In the genomic region with DNA sequence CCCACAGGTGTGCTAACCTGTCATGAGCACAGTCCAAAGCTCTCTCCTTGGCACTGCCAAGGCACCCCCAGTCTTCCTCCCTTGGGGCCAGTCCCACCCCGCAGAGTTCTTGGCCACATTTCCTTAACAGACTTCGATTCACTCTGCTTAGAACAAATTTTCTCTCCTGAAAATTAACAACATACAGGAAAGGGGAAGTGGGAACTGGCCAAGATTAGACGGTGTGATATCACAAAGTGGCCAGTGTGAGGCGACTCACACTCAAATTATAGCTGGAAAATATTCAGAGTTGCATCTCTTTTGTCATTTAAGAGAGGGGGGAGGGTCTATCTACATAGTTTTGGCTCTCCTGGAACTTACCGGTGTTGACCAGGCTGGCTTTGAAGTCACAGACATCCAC, we compare ENCODE assay signal across 26 mouse cellular contexts. TPM values are rescaled to one million over a fixed set of nuclear protein-coding genes. Genes with fewer than 3 reads are reported as not detected.
A peak's percentile ranks its signal among the peaks of the same experiment; 100 is the strongest.
DNase-seq lines count a peak whose midpoint lies in the region; ATAC-seq and TF ChIP-seq lines count a peak whose summit lies in the region.
"Had no signal": no experiment of that assay in that cellular context is flagged by ENCODE, and none has a peak within 500 bp of the region (broad histone marks: within the 10 kb centered on the region; RNA-seq: fewer than 3 reads in every experiment).

No protein-coding gene starts in this region.

- no peak overlapping the region for H3K27ac ChIP-seq in lung, postnatal 0 days (ENCODE audit: low read length)
- H3K27ac ChIP-seq in intestine, embryonic 15.5 days = no peak overlapping the region
- H3K27ac ChIP-seq in stomach, embryonic 15.5 days = no peak overlapping the region
- H3K27ac ChIP-seq in heart, embryonic 10.5 days = no peak overlapping the region
- H3K27ac ChIP-seq: embryonic facial prominence, embryonic 13.5 days; hindbrain, embryonic 15.5 days; limb, embryonic 12.5 days; liver, embryonic 13.5 days; midbrain, embryonic 12.5 days; neural tube, embryonic 13.5 days had no signal

- intact Hi-C loops in left cerebral cortex, postnatal 4 days (cut with DNase I) = no loop called here

- 41% methylated on average over 5 of the region's 5 CpGs for WGBS in lung, postnatal 0 days
- 65% methylated on average over 5 of the region's 5 CpGs for WGBS in intestine, embryonic 15.5 days
- WGBS in stomach, embryonic 15.5 days = 72% methylated on average over 5 of the region's 5 CpGs
- 74% methylated on average over 5 of the region's 5 CpGs for WGBS in heart, embryonic 10.5 days

- no peak overlapping the region for H3K4me2 ChIP-seq in lung, postnatal 0 days (replicated peaks; ENCODE audit: low read depth, low read length)
- peak overlapping the region; percentile 51 for H3K4me2 ChIP-seq in intestine, embryonic 15.5 days (replicated peaks)
- 0 out of 2 replicates have a peak overlapping the region, but pooled peaks have one; percentile 67 for H3K4me2 ChIP-seq in stomach, embryonic 15.5 days
- H3K4me2 ChIP-seq: hindbrain, embryonic 15.5 days; limb, embryonic 12.5 days; liver, embryonic 13.5 days; midbrain, embryonic 12.5 days; neural tube, embryonic 13.5 days had no signal

- no peak for TF ChIP-seq CTCF in lung, postnatal 0 days (IDR thresholded peaks at IDR 0.05)

- H3K9ac ChIP-seq in lung, postnatal 0 days (replicated peaks; ENCODE audit: low read depth) = no peak overlapping the region
- H3K9ac ChIP-seq in intestine, embryonic 15.5 days = peak overlapping the region; percentile 23
- H3K9ac ChIP-seq in stomach, embryonic 15.5 days = no peak overlapping the region
- H3K9ac ChIP-seq: embryonic facial prominence, embryonic 13.5 days; hindbrain, embryonic 15.5 days; limb, embryonic 12.5 days; liver, embryonic 13.5 days; midbrain, embryonic 12.5 days; neural tube, embryonic 13.5 days had no signal

- no peaks in the 10 kb centered on the region; the same call in 1 of the 2 replicates for H3K27me3 ChIP-seq in lung, postnatal 0 days (replicated peaks; ENCODE audit: insufficient read depth, low read length)
- peaks cover 9% of the 10 kb centered on the region for H3K27me3 ChIP-seq in intestine, embryonic 15.5 days (replicated peaks)
- peaks cover 17% of the 10 kb centered on the region for H3K27me3 ChIP-seq in stomach, embryonic 15.5 days (replicated peaks)
- H3K27me3 ChIP-seq in heart, embryonic 10.5 days (ENCODE audit: insufficient read depth, poor library complexity, severe bottlenecking) = peaks cover 56% of the 10 kb centered on the region

- no peaks in the 10 kb centered on the region for H3K4me1 ChIP-seq in lung, postnatal 0 days (ENCODE audit: insufficient read depth, low read depth, low read length)
- no peaks in the 10 kb centered on the region; the same call in 1 of the 2 replicates for H3K4me1 ChIP-seq in intestine, embryonic 15.5 days (replicated peaks)
- peaks cover 4% of the 10 kb centered on the region; the same call in 1 of the 2 replicates for H3K4me1 ChIP-seq in stomach, embryonic 15.5 days
- peaks cover 18% of the 10 kb centered on the region for H3K4me1 ChIP-seq in heart, embryonic 10.5 days

- H3K4me3 ChIP-seq in lung, postnatal 0 days (ENCODE audit: low read depth, low read length) = no peak overlapping the region
- peak overlapping the region; percentile 58 for H3K4me3 ChIP-seq in intestine, embryonic 15.5 days (replicated peaks)
- peak overlapping the region; percentile 34; the same call in 1 of the 2 replicates for H3K4me3 ChIP-seq in stomach, embryonic 15.5 days (replicated peaks)
- no peak overlapping the region for H3K4me3 ChIP-seq in heart, embryonic 10.5 days
- H3K4me3 ChIP-seq: embryonic facial prominence, embryonic 13.5 days; hindbrain, embryonic 15.5 days; limb, embryonic 12.5 days; liver, embryonic 13.5 days; midbrain, embryonic 12.5 days; neural tube, embryonic 13.5 days had no signal

- DNase-seq in lung, postnatal 0 days (ENCODE audit: low spot score) = peak; percentile 29
- DNase-seq in lung, adult 18-20 months = no peak
- peak; percentile 75 for DNase-seq in MEL-GATA-1-ER (ENCODE audit: extremely low read depth, low read depth)
- no peak for DNase-seq in frontal cortex, postnatal 14 days (ENCODE audit: low spot score in 2 of 2)
- no peak for DNase-seq in heart, embryonic 10.5 days (ENCODE audit: low spot score)
- no peak for DNase-seq in left cerebral cortex, postnatal 4 days
- DNase-seq: adrenal gland, postnatal 14 days; cerebellum, adult 9-10 months; gastrocnemius, postnatal 10 days; heart, postnatal 14 days; kidney, postnatal 10 days; layer of hippocampus, adult 9-11 months; liver, embryonic 13.5 days; lung, postnatal 14 days; right cerebral cortex, postnatal 14 days; thymus, postnatal 14 days had no signal

- no peak for ATAC-seq in lung, postnatal 0 days
- no peak for ATAC-seq in intestine, embryonic 15.5 days
- ATAC-seq in stomach, embryonic 15.5 days (ENCODE audit: insufficient read depth, low FRiP score, low read depth) = no peak
- ATAC-seq: activated CD4-positive, CD25-positive, alpha-beta regulatory T cell, adult 4 months; CD4-positive, CD25-positive, alpha-beta regulatory T cell, adult 4 months; forebrain, embryonic 16.5 days had no signal

- H3K36me3 ChIP-seq in lung, postnatal 0 days (ENCODE audit: insufficient read depth, low read length) = no peaks in the 10 kb centered on the region
- H3K36me3 ChIP-seq in intestine, embryonic 15.5 days = peaks cover 2% of the 10 kb centered on the region; the same call in 1 of the 2 replicates
- H3K36me3 ChIP-seq in stomach, embryonic 15.5 days = no peaks in the 10 kb centered on the region
- H3K36me3 ChIP-seq in heart, embryonic 10.5 days = no peaks in the 10 kb centered on the region
- H3K36me3 ChIP-seq: hindbrain, embryonic 15.5 days; limb, embryonic 12.5 days; liver, embryonic 13.5 days; midbrain, embryonic 12.5 days; neural tube, embryonic 13.5 days had no signal

- no peak for TF ChIP-seq EP300 in lung, postnatal 0 days (IDR thresholded peaks at IDR 0.05)

- H3K9me3 ChIP-seq in lung, postnatal 0 days (ENCODE audit: low read length) = no peaks in the 10 kb centered on the region
- H3K9me3 ChIP-seq in intestine, embryonic 15.5 days = no peaks in the 10 kb centered on the region
- H3K9me3 ChIP-seq in stomach, embryonic 15.5 days = no peaks in the 10 kb centered on the region
- H3K9me3 ChIP-seq in heart, embryonic 10.5 days = no peaks in the 10 kb centered on the region
- H3K9me3 ChIP-seq: embryonic facial prominence, embryonic 13.5 days; hindbrain, embryonic 15.5 days; limb, embryonic 12.5 days; liver, embryonic 13.5 days; midbrain, embryonic 12.5 days; neural tube, embryonic 13.5 days had no signal

RNA-seq across cellular contexts. Expression of a gene that starts 3.5 kb away (rescaled TPM):
- polyA plus RNA-seq in lung, postnatal 0 days (2015; fragmentation: Nextera tagmentation; extraction: Ambion mirVana) = 151 and 158 TPM in 2 replicates
- polyA plus RNA-seq in intestine, embryonic 15.5 days (2015; fragmentation: Nextera tagmentation; extraction: Ambion mirVana) = 958 and 974 TPM in 2 replicates
- 495 and 535 TPM in 2 replicates for polyA plus RNA-seq in stomach, embryonic 15.5 days (2015; fragmentation: Nextera tagmentation; extraction: Ambion mirVana)
- polyA plus RNA-seq in heart, embryonic 10.5 days (2016; fragmentation: Nextera tagmentation; extraction: Ambion mirVana) = 7.4 and 33.9 TPM in 2 replicates
- total RNA-seq in left cerebral cortex, postnatal 4 days (2021) = under 1 TPM; 0.40 to 0.54 TPM
- total RNA-seq: gastrocnemius, postnatal 10 days had no signal

RNA-seq across cellular contexts. Expression of a gene that starts 32.9 kb away (rescaled TPM):
- 19.8 and 26.0 TPM in 2 replicates for polyA plus RNA-seq in lung, postnatal 0 days (2015; fragmentation: Nextera tagmentation; extraction: Ambion mirVana)
- 63.7 and 74.5 TPM in 2 replicates for polyA plus RNA-seq in intestine, embryonic 15.5 days (2015; fragmentation: Nextera tagmentation; extraction: Ambion mirVana)
- 64.0 and 71.4 TPM in 2 replicates for polyA plus RNA-seq in stomach, embryonic 15.5 days (2015; fragmentation: Nextera tagmentation; extraction: Ambion mirVana)
- 63.8 and 75.1 TPM in 2 replicates for polyA plus RNA-seq in heart, embryonic 10.5 days (2016; fragmentation: Nextera tagmentation; extraction: Ambion mirVana)
- 10 to 100 TPM; 29.0 to 34.9 TPM for total RNA-seq in left cerebral cortex, postnatal 4 days (2021)

Comparison
In these comparisons a context has a peak if more than half of its experiments do, and no peak if none do; other contexts are left out.
1. DNase-seq: peak in lung, postnatal 0 days (single experiment) and MEL-GATA-1-ER (single experiment); none in lung, adult 18-20 months (0 of 2), frontal cortex, postnatal 14 days (0 of 2), heart, embryonic 10.5 days (single experiment) and left cerebral cortex, postnatal 4 days (single experiment).
2. H3K4me3 ChIP-seq: peak in intestine, embryonic 15.5 days (single experiment) and stomach, embryonic 15.5 days (single experiment); none in lung, postnatal 0 days (single experiment) and heart, embryonic 10.5 days (single experiment).